Mouse (Mus musculus): ENCODE data around the gene Fbln7. TPM values are rescaled to one million over a fixed set of nuclear protein-coding genes. Genes with fewer than 3 reads are reported as not detected.
A peak's percentile ranks its signal among the peaks of the same experiment; 100 is the strongest.

Fbln7 gene
- polyA plus RNA-seq, 1 experiment from 2014 or later, result 2.0 TPM

DNA sequence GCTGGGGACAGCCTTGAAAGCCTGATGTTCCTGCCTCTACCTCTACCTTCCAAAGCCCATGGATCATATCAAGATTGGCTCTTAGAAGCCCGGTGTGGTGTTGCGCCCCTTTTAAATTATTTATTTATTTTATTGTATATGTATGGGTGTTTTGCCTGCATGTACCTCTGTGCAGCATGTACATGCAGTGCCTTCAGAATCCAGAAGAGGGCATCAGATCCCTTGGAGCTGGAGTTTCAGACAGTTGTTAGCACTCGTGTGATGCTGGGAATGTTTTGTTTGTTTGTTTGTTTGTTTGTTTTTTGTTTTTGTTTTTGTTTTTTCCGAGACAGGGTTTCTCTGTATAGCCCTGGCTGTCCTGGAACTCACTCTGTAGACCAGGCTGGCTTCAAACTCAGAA, 18.5 kb downstream of the Fbln7 start:
- no peak overlapping the region for H3K27ac ChIP-seq (replicated peaks)
- ATAC-seq (replicated peaks), result no peak
- H3K36me3 ChIP-seq, result no peaks in the 10 kb centered on the region
- no peak overlapping the region for H3K4me2 ChIP-seq (replicated peaks)
- H3K4me1 ChIP-seq, result no peaks in the 10 kb centered on the region
- no peaks in the 10 kb centered on the region for H3K27me3 ChIP-seq
- no peak overlapping the region for H3K9ac ChIP-seq (replicated peaks)
- no peak overlapping the region for H3K4me3 ChIP-seq
- 74% methylated on average over 4 of the region's 4 CpGs for WGBS
- H3K9me3 ChIP-seq, result no peaks in the 10 kb centered on the region

DNA sequence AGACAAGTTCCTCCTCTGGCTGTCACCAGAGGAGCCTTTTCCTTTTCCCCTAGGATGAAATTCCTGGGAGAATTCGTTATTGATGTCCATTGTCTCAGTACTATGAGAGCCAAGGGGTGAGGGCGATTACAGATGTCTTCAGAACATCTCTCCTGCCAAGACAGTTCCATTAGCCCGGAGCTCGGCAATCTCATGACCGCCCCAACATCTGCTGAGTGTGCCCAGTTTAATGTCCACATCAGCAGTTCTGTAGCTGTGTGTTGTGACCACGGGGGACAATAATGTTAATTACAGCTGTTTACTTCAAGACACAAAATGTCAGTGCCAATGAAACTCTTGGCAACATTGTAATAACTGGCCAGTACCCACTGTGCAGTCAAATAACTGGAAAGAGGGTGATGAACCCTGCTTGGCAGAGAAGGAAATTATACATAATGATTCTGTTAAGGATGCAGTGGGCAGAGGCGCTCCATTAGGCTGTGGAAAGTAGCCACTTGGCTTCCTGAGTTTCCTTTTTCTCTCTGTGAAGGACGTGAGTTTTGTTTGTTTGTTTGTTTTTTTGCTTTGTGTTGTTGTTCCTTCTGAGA, 22.5 kb downstream of the Fbln7 start:
- no peaks in the 10 kb centered on the region for H3K27me3 ChIP-seq
- ATAC-seq (replicated peaks), result no peak
- H3K36me3 ChIP-seq, result no peaks in the 10 kb centered on the region
- H3K9ac ChIP-seq (replicated peaks), result no peak overlapping the region
- H3K27ac ChIP-seq (replicated peaks), result no peak overlapping the region
- no peak overlapping the region for H3K4me3 ChIP-seq
- H3K4me2 ChIP-seq (replicated peaks), result no peak overlapping the region
- no peaks in the 10 kb centered on the region for H3K9me3 ChIP-seq
- WGBS, result 83% methylated on average over 8 of the region's 8 CpGs
- H3K4me1 ChIP-seq, result no peaks in the 10 kb centered on the region

DNA sequence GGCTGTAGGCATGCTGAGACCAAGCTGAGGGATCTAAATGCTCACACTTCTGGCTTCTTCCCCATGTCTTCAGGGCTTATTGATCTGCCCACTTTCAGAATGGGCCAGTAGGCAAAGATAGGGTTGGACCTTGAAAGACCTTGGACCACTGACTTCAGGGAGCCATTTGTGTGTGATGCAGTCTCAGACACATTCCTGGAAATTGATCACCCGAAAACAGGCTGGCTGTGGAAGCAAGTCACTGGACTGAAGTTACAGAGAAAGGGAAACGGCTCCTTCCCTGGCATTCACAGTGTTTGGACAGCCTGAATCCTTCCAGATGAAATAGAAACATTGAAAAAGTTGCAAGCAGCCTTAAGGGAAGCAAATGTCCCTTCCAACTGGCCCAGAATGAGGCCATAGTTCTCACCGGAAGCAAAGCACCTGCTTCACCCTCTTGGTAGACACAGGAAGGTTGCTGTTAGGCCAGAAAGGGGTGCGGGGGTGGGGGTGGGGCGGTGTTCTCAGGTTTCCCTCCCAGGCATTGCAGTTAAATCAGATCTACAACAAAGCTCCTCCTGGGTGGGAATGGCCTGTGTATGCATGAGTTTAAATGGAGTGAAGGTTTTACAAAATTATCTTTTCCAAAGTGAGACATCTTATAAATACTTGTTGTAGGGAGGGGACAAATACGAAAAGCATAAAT, 25.2 kb downstream of the Fbln7 start:
- H3K27ac ChIP-seq (replicated peaks), result no peak overlapping the region
- no peak for ATAC-seq (replicated peaks)
- H3K4me3 ChIP-seq, result no peak overlapping the region
- no peak overlapping the region for H3K9ac ChIP-seq (replicated peaks)
- no peaks in the 10 kb centered on the region for H3K9me3 ChIP-seq
- no peak overlapping the region for H3K4me2 ChIP-seq (replicated peaks)
- peaks cover 6% of the 10 kb centered on the region for H3K4me1 ChIP-seq
- 62% methylated on average over 6 of the region's 6 CpGs for WGBS
- H3K36me3 ChIP-seq, result no peaks in the 10 kb centered on the region
- no peaks in the 10 kb centered on the region for H3K27me3 ChIP-seq

DNA sequence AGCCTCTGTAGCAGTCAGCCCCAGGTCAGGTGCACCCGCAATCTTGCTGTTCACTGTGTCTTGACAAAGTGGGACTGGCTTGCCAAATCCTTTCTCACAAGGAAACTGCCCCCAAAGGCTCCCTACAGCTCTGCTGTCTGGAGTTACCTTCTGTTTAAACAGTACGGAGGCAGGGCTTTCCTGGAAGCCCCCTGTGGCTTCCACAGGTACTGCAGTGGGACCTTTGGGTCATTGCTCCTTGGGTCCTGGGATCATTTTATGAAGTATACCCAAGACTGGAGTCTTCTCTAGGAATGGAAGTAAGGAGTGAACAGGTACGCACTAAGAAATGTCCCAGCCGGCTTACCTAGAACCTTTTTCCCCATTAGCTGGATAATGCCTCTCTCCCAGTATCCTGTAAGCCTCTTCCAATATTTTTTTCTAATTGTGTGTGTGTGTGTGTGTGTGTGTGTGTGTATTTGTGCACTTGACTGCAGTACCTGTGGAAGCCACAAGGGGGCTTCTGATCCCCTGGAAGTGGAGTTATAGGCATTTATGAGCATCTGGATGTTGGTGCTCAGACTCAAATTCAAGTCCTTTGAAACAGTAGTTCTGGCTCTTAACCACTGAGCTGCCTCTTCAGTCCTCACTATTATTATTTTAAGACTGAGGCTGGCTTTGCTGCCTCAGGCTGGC, 28.0 kb downstream of the Fbln7 start:
- Histone ChIP-seq H3K27me3 (no peaks in the 10 kb centered on the region), H3K9ac (replicated peaks) (no peak overlapping the region), H3K4me1 (peaks cover 6% of the 10 kb centered on the region), H3K9me3 (no peaks in the 10 kb centered on the region), H3K27ac (replicated peaks) (no peak overlapping the region), H3K36me3 (no peaks in the 10 kb centered on the region), H3K4me2 (replicated peaks) (no peak overlapping the region), H3K4me3 (no peak overlapping the region)
- ATAC-seq (replicated peaks), result no peak
- 92% methylated on average over 4 of the region's 4 CpGs for WGBS

DNA sequence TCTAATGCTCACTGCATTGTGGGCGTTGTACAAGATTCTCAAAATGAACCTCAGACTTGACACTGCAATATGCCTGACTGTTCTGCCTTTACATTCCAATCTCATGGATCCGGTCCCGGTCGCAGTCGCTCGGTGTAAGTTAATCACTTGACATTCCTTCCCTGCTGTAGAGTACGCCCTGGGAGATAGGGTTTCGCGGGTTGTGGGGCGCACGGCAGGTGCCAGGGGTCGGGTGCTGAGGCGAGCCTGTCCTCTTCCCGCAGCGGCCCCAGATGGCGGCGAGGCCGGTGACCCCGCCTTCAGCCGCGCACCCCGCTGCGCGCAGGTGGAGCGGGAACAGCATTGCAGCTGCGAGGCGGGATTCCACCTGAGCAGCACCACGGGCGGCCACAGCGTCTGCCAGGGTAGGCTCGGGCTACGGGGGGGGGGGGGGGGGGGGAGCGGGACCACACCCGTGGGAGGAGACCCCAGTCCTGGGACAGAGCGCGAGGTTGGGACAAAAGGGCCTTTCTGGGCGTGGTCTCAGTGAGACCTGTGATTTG, 29.5 kb downstream of the Fbln7 start:
- H3K4me1 ChIP-seq, result peaks cover 6% of the 10 kb centered on the region
- no peaks in the 10 kb centered on the region for H3K27me3 ChIP-seq
- H3K9me3 ChIP-seq, result no peaks in the 10 kb centered on the region
- ATAC-seq (replicated peaks), result peak; percentile 48; the same call in 1 of the 2 replicates
- H3K4me3 ChIP-seq, result peak overlapping the region; percentile 44
- H3K27ac ChIP-seq (replicated peaks), result no peak overlapping the region
- 3% methylated on average over 33 of the region's 37 CpGs for WGBS
- H3K4me2 ChIP-seq (replicated peaks), result peak overlapping the region; percentile 84
- H3K36me3 ChIP-seq, result no peaks in the 10 kb centered on the region
- H3K9ac ChIP-seq (replicated peaks), result peak overlapping the region; percentile 46

DNA sequence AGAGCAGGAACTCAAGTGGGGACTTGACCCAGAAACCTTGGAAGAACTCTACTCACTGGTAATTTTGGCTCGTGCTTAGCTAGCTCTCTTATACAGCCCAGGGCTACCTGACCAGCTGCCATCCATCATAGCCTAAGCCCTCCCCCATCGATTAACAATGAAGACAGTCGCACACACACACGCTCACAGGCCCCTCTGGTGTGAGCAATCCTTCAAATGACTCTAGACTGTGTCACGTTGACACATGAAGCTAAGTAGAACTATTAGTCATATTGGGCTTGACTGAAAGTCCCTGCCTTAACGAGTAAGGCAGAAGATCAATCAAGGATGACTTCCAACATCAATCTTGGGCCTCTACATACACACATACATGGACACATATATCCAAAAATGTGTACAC, 40.1 kb downstream of the Fbln7 start:
- H3K4me1 ChIP-seq, result no peaks in the 10 kb centered on the region
- H3K9me3 ChIP-seq, result no peaks in the 10 kb centered on the region
- H3K27ac ChIP-seq (replicated peaks), result no peak overlapping the region
- no peak overlapping the region for H3K9ac ChIP-seq (replicated peaks)
- no peaks in the 10 kb centered on the region for H3K27me3 ChIP-seq
- H3K4me3 ChIP-seq, result no peak overlapping the region
- H3K36me3 ChIP-seq, result no peaks in the 10 kb centered on the region
- 89% methylated on average over 6 of the region's 6 CpGs for WGBS
- no peak for ATAC-seq (replicated peaks)
- H3K4me2 ChIP-seq (replicated peaks), result no peak overlapping the region

DNA sequence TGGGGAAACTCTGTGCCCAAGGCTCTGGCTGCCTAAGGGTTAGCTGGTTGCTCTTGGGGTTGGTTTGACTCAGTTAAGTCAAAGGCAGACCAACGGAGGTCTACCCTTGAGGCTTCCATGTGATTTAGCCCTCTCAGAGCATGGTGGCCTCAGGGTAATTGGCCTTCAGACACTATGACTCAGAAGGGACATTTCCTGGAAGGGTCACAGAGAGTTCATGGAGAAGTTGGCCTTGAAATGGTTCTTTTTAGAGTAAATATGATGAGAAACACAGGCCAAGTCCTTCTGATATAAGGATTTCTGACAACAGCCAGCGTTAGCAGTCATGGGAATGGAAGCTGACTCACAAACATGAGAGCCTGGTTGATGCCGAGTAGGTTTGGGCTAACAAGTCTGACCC, 40.9 kb downstream of the Fbln7 start:
- H3K9ac ChIP-seq (replicated peaks), result no peak overlapping the region
- 93% methylated on average over 3 of the region's 3 CpGs for WGBS

DNA sequence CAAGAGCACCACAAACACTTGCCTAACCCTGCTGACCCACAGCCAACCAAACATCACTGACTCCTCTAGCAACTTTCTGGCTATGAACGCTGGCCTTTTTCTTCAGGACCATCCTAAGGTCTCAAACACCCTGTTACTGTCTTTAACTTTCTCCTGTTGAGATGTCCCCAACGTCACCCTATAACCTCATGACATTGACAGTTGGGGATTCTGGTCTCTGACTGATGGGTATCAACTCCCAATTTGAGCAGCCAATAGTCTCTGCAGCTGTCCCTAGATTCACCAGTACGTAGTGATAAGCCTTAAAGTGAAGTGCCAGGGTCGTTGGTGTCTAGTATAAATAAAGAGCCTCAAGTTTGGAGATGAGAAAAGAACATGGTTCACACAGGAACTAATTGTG, 52.2 kb downstream of the Fbln7 start:
- no peak for ATAC-seq (replicated peaks)
- H3K9me3 ChIP-seq, result no peaks in the 10 kb centered on the region
- H3K4me3 ChIP-seq, result no peak overlapping the region
- no peaks in the 10 kb centered on the region for H3K27me3 ChIP-seq
- no peaks in the 10 kb centered on the region for H3K36me3 ChIP-seq
- H3K4me2 ChIP-seq (replicated peaks), result no peak overlapping the region
- WGBS, result 86% methylated on average over 4 of the region's 4 CpGs
- no peak overlapping the region for H3K27ac ChIP-seq (replicated peaks)
- no peak overlapping the region for H3K9ac ChIP-seq (replicated peaks)
- H3K4me1 ChIP-seq, result no peaks in the 10 kb centered on the region

More for the DNA sequence above, 40.9 kb downstream of the Fbln7 start:
- H3K27me3 ChIP-seq, result no peaks in the 10 kb centered on the region
- no peak for ATAC-seq (replicated peaks)
- H3K4me3 ChIP-seq, result no peak overlapping the region
- H3K4me1 ChIP-seq, result no peaks in the 10 kb centered on the region
- H3K9me3 ChIP-seq, result no peaks in the 10 kb centered on the region
- H3K36me3 ChIP-seq, result no peaks in the 10 kb centered on the region
- H3K4me2 ChIP-seq (replicated peaks), result no peak overlapping the region
- no peak overlapping the region for H3K27ac ChIP-seq (replicated peaks)

DNA sequence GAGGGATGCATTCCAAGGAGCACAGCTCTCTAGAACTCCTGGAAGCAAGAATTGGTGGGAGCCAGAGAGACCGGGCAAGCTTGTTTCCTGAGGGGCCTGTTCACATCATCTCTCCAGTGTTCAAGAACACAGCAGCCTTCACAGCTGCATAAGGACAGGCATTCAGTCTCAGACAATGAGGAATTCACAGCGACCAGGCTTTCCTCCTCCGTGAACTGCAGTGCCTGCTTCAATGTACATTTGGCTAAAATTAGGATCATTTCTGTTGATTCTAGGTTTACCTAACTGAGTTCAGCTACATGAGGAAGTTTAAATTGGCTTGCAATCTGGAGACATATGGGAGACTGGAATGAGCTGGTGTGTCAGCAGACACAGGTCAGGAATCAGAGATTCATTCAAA, 53.7 kb downstream of the Fbln7 start:
- Histone ChIP-seq H3K4me3 (no peak overlapping the region), H3K27me3 (no peaks in the 10 kb centered on the region), H3K4me1 (no peaks in the 10 kb centered on the region), H3K27ac (replicated peaks) (no peak overlapping the region), H3K9ac (replicated peaks) (no peak overlapping the region), H3K36me3 (no peaks in the 10 kb centered on the region), H3K4me2 (replicated peaks) (no peak overlapping the region), H3K9me3 (no peaks in the 10 kb centered on the region)
- ATAC-seq (replicated peaks), result no peak
- WGBS, result 61% methylated on average over 3 of the region's 3 CpGs

DNA sequence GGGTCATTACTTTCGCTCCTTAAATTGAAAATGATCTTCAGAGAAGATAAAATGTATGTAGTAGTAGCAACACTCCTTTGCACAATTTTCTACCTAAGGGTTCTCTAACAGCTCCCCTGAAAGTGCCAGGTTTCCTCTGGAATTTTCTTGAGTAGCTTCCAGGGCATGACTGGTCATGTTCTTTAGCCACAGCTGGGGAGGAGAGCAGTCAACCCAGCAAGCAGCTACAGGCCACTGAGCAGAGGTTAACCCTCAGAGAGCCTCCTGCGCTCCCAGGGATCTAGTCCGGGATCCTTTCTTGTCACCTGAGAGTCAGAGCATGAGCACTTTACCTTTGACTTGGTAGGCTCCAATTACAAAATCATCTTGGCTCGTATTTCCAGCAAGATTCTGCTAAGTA, 62.0 kb downstream of the Fbln7 start:
- no peak overlapping the region for H3K27ac ChIP-seq (replicated peaks)
- H3K9me3 ChIP-seq, result no peaks in the 10 kb centered on the region
- H3K27me3 ChIP-seq, result no peaks in the 10 kb centered on the region
- no peak for ATAC-seq (replicated peaks)
- H3K4me2 ChIP-seq (replicated peaks), result no peak overlapping the region
- 90% methylated on average over 4 of the region's 4 CpGs for WGBS
- H3K4me3 ChIP-seq, result no peak overlapping the region
- no peak overlapping the region for H3K9ac ChIP-seq (replicated peaks)
- peaks cover 19% of the 10 kb centered on the region for H3K36me3 ChIP-seq
- no peaks in the 10 kb centered on the region for H3K4me1 ChIP-seq

DNA sequence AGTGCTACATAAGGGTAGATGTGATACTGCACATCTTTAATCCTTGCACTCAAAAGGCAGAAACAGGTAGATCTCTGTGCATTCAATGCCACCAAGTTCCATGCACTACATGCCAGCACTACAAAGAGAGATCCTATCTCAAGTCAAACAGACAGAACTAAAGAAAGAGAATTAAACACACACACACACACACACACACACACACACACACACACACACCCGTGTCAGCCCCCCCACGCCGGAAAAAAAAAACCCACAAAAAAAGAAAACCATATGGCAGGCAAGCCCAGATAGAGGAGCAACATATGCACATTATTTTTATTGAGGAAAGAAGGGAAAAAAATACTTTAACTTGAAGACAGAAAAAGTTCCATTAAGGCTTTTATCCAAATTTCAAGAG, 65.7 kb downstream of the Fbln7 start:
- H3K4me3 ChIP-seq, result no peak overlapping the region
- no peaks in the 10 kb centered on the region for H3K27me3 ChIP-seq
- H3K36me3 ChIP-seq, result peaks cover 32% of the 10 kb centered on the region
- H3K27ac ChIP-seq (replicated peaks), result no peak overlapping the region
- no peaks in the 10 kb centered on the region for H3K4me1 ChIP-seq
- WGBS, result 56% methylated on average over 3 of the region's 3 CpGs
- no peaks in the 10 kb centered on the region for H3K9me3 ChIP-seq
- no peak for ATAC-seq (replicated peaks)
- no peak overlapping the region for H3K4me2 ChIP-seq (replicated peaks)
- H3K9ac ChIP-seq (replicated peaks), result no peak overlapping the region

DNA sequence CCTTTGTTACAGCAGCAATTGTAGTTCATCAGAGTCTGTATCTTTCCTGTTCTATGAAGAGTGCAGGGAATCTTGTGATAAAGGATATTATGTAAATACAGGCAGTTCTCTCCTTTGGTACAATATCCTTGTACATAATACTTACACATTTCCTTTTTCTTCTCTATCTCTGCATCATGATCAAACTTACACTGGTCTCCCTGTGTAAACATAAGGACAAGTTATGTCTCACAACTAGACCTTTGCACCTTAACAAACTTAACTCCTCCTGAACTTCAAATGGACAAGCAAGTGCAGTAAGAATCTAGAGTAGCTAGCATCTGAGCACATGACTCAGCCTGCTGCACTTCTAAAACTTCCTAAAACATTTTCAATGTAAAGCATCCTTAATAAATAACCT, 67.9 kb downstream of the Fbln7 start:
- Histone ChIP-seq H3K27me3 (no peaks in the 10 kb centered on the region), H3K27ac (replicated peaks) (no peak overlapping the region), H3K9ac (replicated peaks) (no peak overlapping the region), H3K36me3 (peaks cover 26% of the 10 kb centered on the region), H3K9me3 (no peaks in the 10 kb centered on the region), H3K4me2 (replicated peaks) (no peak overlapping the region), H3K4me1 (no peaks in the 10 kb centered on the region), H3K4me3 (no peak overlapping the region)
- no peak for ATAC-seq (replicated peaks)
